Mouse (Mus musculus) embryonic stem cell, embryonic (primary cell): Measurements from ENCODE around the gene Msi2.

Experiments used
- CTCF ChIA-PET, 4 experiments: fragments of 300-600 bp in 2 of 4; fragments of 350-600 bp in 2 of 4; sonication (Branson Sonifier 250); formaldehyde crosslinking; loops; one replicate each; lab custom pipeline; 2022; ENCODE audit warnings: inconsistent platforms in 2 of 4; lab: Charles Lee
- POLR2A ChIA-PET, 4 experiments: fragments of 300-600 bp in 2 of 4; fragments of 350-600 bp in 2 of 4; sonication (Branson Sonifier 250); formaldehyde crosslinking; loops; one replicate each; lab custom pipeline; 2022; ENCODE audit warnings: antibody characterized with exemption in 4 of 4, inconsistent platforms in 1 of 4; lab: Charles Lee

Msi2 gene

DNA sequence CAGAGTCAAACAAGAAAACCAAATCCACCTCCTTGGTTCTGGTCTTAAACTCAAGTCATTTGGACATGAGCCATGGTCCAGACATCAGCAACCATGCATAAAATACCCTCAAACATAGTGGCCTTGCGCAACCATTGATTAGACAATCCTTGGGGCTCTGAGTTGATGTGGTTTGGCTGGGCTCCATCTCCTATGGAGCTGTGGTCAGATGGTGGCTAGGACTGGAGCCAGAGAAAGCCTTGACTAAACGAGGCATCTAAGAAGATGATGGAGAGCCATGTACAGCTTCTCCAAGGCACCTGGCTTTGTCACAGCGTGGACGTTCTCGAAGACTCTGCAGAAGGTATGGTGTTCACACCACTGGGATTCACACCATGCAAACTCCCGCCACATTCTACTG, 318.1 kb downstream of the Msi2 start:
- CTCF ChIA-PET: interaction anchor here in 1 of 4 experiments (1.1 to 1.9 kb wide), 3 partner anchors 92 to 148 kb away, joined by 3 to 5 read pairs (median 3); no protein-coding TSS in a partner anchor
- POLR2A ChIA-PET: interaction anchor here in 3 of 4 experiments (0.5 to 1.2 kb wide), 8 partner anchors 8 to 326 kb away, joined by 3 to 5 read pairs (median 4); no protein-coding TSS in a partner anchor

DNA sequence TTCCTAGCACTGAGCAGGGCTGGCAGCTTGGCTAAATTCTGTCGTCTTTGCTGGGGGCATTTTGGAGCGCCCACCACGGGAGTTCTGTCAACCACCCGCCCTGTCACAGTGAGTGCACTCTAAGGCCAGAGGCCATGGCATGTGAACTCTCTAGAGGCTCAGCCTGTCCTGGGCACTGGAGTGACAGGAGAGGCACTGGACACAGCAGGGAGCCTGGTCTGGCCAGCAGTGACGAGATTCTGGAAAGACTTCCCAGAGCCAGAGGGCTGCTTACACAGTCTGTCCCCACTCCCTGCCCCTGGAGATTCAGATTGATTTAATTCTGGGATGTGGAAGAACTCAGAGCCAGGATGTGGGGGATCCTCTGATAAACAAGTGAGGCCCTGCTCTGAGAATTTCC, 318.9 kb downstream of the Msi2 start:
- POLR2A ChIA-PET: interaction anchor here in 3 of 4 experiments (0.6 to 1.6 kb wide), 4 partner anchors 8 to 808 kb away, joined by 3 to 5 read pairs (median 4); no protein-coding TSS in a partner anchor

DNA sequence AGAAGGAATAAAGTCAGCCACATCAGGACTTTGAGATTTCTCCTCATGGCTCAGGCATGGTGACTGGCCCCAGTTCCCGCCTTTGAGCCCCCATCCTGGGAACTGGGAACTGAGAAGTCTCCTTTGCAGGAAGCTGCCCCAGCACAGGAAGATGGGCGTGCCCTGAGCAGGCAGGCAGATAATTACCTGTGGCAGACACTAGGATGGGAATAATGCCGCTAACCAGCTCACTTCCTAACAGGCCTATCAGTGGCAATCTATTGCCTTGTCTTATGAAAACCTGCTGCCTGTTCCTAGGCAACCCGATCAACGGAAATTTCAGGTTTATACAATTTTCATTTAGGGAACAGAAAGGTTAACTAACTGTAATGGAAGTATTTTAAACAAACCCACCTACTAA, 319.3 kb downstream of the Msi2 start:
- POLR2A ChIA-PET: interaction anchor here in 3 of 4 experiments (0.6 to 1.6 kb wide), 5 partner anchors 8 to 899 kb away, joined by 3 to 5 read pairs (median 3); no protein-coding TSS in a partner anchor
- CTCF ChIA-PET: interaction anchor here in 1 of 4 experiments (0.7 kb wide), 1 partner anchor 648 kb away, joined by 6 read pairs; no protein-coding TSS in a partner anchor

More for the DNA sequence above, 318.9 kb downstream of the Msi2 start:
- CTCF ChIA-PET: interaction anchor here in 1 of 4 experiments (1.9 kb wide), 1 partner anchor 91 kb away, joined by 5 read pairs; no protein-coding TSS in a partner anchor

DNA sequence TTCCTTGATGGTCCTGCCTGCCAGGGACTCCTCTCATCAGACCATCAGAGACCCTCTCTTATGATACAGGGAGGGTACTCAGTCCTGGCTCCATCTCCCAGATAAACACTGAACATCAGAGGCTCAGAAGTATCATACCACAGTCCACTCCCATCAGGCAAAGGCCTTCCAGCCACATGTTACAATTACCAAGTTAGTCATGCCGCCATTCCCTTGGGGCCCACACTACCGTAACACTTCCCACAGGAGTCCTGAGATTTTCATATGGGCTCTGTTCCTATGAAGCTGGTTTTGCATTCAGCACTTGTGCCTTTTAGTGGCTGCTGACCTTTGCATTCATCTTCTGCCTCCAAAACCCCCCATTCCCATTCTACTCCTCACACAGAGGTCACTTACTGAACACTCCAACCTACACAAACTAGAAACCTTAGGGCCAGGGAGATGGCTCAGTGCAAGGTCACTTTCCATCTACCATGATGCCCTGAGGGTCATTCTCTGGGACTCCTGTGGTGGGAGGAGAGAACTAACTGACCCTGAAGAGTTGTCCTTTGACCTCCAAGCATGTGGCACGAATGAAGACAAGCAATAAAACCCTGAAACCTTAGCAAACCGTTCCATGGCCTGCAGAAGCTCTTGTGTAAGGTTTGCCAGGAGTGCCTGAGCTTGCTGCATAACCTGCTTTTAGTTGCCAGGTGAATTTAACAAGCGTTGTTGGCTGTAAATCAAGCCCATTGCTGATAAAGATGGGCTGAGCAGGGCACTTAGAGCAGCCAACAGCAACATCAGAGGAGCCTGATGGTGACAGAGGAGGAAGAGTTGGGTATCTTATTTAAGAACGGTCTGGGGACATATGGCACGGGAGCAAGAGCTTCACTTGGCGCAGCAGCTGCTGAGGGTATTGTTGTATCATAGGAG, 323.0 kb downstream of the Msi2 start:
- ChIA-PET POLR2A (interaction anchor here in 3 of 4 experiments (0.6 to 2.2 kb wide), 8 partner anchors 9 to 1191 kb away, joined by 3 to 10 read pairs (median 5); partner anchors contain the start of gene Srsf1 (in 1 of the 3)), CTCF (interaction anchor here in 3 of 4 experiments (0.5 to 1.5 kb wide), 8 partner anchors 9 to 637 kb away, joined by 3 to 5 read pairs (median 4); partner anchors contain the start of gene Ccdc182 (in 1 of the 3))

DNA sequence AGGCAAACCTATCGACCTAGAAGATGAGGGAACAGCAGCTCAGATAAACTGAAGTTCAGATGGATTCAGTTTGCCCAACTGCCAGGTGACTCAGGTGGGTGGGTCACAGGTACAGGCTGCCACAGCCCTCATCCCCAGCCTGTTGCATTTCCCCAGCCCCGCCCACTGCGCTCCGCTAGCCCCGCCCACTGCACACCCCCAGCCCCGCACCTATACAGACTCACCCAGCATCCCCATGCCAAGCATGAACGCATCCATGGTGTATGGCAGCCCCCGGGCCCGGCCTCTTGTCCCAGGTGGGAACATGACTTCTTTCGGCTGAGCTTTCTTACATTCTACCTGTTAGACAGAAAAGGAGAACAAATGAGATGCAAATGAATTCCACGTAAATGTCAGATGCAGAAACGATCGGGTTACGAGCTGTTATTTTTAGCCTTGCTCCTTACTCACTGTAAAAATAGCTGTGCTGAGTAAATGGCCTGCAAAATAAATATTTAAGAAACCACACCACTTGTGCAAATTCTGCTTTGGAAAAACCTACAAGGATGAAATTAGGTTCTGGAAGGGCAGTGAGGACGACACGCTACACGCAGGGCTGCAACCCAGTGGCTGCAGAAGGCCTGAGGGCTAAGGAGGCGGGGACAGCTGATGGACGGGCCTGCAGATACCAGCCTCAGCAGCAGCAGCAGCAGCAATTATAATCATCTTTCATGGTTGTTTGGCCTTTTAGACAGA, 323.8 kb downstream of the Msi2 start:
- CTCF ChIA-PET: interaction anchor here (0.5 to 1.5 kb wide), 7 partner anchors 10 to 421 kb away, joined by 3 to 5 read pairs (median 4); partner anchors contain the start of gene Ccdc182 (in 1 of the 4)
- POLR2A ChIA-PET: interaction anchor here in 3 of 4 experiments (0.6 to 2.2 kb wide), 13 partner anchors 10 to 1192 kb away, joined by 3 to 10 read pairs (median 4); partner anchors contain the start of gene Srsf1 (in 1 of the 3)

DNA sequence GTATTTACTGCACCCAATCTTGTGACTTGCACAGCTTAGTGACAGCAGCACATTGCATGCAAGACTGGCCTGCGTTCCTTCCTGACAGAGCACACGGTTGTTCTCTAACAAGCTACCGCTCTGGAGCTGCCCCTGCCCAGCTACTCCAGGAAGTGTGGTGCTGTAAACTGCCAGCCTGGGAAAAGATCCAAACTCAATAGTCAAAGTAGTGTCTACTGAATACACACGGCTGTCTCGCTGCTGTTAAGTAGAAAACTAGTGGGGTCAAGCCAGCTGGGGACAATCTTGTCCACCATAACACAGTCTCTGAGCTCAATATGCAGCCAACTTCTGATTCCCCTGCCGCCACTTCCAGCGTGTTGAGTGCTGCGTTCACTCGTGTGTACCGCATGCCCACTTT, 325.6 kb downstream of the Msi2 start:
- ChIA-PET POLR2A (interaction anchor here in 3 of 4 experiments (1.3 to 2.8 kb wide), 8 partner anchors 8 to 22 kb away, joined by 3 to 15 read pairs (median 6); no protein-coding TSS in a partner anchor), CTCF (no interaction called here)

DNA sequence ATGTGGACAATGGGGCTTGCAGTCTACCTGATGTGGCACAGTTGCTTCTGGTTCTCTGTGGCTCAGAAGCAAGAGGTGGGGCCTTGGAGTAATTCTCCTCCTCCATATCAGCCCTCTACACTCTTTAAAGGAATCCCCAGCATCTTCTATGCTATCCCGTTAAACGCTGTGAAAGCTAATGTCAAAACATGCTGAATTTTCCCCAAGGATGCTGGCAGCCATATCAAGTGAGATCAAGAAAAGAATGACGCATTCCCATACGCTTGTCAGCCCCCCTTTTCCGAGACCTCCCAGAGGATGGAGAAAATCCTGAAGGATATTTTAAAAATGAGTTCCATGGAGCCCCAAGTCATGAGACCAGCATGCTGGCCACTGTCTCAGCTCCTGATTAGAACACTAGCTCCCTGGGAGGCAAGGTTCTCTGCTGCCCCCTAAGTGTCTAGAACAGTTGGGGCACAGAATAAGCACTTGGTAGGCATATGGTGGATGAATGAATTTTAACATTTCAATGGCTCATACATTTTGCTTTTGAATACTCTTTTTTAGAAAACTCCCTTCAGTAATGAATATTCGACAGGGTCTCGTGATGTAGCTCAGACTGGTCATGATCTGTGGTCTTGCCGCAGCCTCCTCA, 327.0 kb downstream of the Msi2 start:
- POLR2A ChIA-PET: interaction anchor here (0.7 to 2.8 kb wide), 15 partner anchors 8 to 439 kb away, joined by 3 to 15 read pairs (median 4); no protein-coding TSS in a partner anchor
- CTCF ChIA-PET: interaction anchor here in 3 of 4 experiments (0.5 to 1.2 kb wide), 5 partner anchors 13 to 441 kb away, joined by 3 to 11 read pairs (median 3); no protein-coding TSS in a partner anchor

DNA sequence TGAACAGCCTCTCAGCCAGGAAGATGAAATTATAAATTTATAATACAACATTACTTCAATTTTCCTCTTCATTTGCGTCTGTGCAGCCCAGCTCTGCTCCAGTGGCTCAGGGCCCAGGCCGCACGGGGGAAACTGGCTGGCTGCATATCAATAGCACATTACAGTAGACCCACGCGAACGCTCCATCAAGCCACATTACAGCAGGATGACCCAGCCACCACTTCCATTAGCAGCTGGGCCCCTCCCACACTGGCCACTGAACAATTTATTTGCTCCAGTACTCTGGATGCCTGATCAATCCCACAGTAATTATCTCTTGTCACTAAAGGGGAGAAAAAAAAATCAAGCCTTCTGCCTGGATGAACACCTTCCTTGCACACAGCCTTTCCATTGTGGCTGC, 328.8 kb downstream of the Msi2 start:
- ChIA-PET CTCF (interaction anchor here in 1 of 4 experiments (0.6 kb wide), 1 partner anchor 590 kb away, joined by 4 read pairs; no protein-coding TSS in a partner anchor), POLR2A (interaction anchor here in 1 of 4 experiments (0.9 to 1.1 kb wide), 2 partner anchors 9 to 82 kb away, joined by 3 read pairs; no protein-coding TSS in a partner anchor)

DNA sequence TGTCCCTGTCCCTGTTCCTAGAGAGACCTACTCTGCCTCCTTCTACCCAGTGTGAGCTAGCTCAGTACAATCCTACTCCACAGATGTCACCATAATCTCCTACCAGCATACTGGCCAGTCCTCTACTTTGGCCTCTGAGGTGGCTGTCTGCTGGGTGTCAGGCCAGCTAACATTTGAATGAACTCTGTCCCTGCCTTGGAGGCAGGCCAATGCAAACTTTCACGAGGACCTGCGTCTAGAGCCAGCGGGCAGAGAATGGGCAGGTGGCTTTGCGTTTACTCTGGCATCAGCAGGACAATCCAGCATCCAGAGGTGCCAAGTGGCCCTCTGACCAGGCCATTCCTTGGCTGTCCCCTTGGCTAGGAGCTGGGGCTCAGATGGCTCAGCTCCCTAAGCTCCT, 331.4 kb downstream of the Msi2 start:
- ChIA-PET CTCF (interaction anchor here in 1 of 4 experiments (0.5 to 0.6 kb wide), 2 partner anchors 24 to 95 kb away, joined by 3 to 10 read pairs; no protein-coding TSS in a partner anchor), POLR2A (interaction anchor here in 2 of 4 experiments (0.5 to 1.6 kb wide), 6 partner anchors 8 to 38 kb away, joined by 3 to 6 read pairs (median 4); no protein-coding TSS in a partner anchor)

GRCm38 (mm10) chr11:88382449-88382848, 335.9 kb downstream of the Msi2 start:
- POLR2A ChIA-PET: interaction anchor here in 1 of 4 experiments (0.9 to 1.2 kb wide), 2 partner anchors 18 to 153 kb away, joined by 3 read pairs; no protein-coding TSS in a partner anchor
- CTCF ChIA-PET: no interaction called here

DNA sequence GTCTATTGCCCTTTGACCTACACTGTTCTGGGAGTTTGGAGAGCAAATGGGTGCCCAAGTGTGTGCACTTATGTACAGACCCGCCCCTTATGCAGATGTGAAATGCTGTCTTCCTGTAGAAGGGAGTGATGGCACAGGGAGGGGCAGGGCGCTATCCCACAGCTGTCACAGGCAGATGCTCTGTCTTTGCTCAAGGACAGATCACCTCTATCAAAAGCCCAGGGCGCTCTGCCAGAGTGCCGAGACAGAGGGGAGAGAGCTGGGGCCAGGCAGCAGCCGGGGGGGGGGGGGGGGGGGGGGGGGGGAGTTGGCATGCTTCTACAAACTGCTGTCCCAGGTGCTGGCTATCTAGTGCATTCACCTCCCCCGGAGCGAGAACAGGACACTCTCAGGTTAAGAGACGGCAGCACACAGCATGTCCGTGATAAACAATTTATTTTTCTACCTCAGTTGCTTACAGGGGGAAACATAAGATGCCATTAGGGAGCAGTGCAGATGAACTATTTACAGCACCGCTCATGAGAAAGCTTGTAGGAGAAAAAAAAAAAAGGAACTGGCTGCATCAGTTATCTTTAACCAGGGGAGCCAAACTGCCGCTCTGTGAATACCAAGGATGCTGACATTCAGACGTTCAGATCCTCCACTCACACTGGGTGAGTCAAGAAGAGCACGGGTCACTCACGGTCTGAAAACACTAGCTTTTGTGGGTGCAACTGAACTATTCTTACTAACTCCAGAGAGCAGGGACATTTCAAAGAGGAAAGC, 337.0 kb downstream of the Msi2 start:
- CTCF ChIA-PET: interaction anchor here in 3 of 4 experiments (0.6 to 1.6 kb wide), 3 partner anchors 74 to 967 kb away, joined by 3 to 8 read pairs (median 3); no protein-coding TSS in a partner anchor
- POLR2A ChIA-PET: interaction anchor here in 2 of 4 experiments (0.6 to 1.1 kb wide), 2 partner anchors 51 to 612 kb away, joined by 3 to 6 read pairs; no protein-coding TSS in a partner anchor

DNA sequence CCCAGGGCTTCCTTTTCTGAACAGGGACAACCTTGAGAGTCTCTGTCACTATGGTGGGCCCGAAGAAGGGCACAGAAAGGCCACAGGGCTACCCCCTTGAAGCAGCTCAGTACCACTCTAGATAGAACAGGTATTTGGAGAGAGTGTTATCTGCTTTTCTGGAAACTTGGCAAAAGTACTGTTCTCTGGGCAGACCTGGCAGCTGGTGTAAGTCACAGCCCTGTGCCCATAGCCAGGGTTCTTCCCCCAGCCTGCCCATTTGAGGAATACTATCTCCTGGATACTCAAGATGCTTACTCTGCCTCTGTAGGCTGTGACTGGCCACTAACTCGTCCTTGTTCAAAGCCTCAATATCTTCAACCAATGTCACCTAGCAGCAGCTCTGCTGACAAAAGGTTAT, 338.7 kb downstream of the Msi2 start:
- ChIA-PET CTCF (interaction anchor here in 3 of 4 experiments (0.7 to 1.6 kb wide), 3 partner anchors 32 to 187 kb away, joined by 3 read pairs; no protein-coding TSS in a partner anchor), POLR2A (interaction anchor here (0.6 to 2.8 kb wide), 13 partner anchors 9 to 248 kb away, joined by 3 to 15 read pairs (median 5); no protein-coding TSS in a partner anchor)

DNA sequence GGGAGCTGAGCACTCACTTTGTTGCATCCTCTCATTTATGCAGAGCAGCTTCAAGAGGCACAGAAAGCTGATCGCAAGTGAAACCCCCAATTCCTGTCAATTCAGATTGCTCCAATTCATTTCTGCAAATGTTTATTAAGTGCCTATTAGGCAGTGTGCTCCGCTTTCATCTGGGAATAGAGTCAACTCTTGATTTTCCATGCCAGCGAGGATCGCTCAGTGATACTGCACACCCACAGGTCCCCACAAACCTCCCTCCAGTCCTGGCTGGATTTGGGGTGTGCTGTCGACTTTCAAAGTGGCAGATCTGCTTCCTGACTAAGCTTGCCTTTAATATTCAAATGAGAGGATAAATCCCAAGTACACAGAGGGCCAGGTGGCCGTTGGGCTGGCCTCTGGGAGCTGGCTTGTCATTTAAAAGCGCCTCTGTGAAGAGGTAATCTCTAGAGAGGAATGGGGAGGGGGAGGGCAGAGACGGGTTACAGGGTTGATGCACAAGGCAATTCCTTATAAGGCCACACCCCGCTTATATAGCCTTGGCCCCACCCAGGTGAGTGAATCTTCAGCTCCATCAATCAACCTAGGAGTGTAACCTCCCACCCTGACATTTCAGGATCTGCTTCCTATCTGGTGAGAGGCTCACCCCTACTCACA, 339.5 kb downstream of the Msi2 start:
- CTCF ChIA-PET: interaction anchor here (0.6 to 2.2 kb wide), 13 partner anchors 12 to 391 kb away, joined by 3 to 5 read pairs (median 3); no protein-coding TSS in a partner anchor
- POLR2A ChIA-PET: interaction anchor here (0.5 to 2.8 kb wide), 33 partner anchors 8 to 620 kb away, joined by 3 to 15 read pairs (median 4); partner anchors contain the start of genes Akap1 (in 1 of the 4), Msi2 (in 1 of the 4) and Trim25 (in 1 of the 4)

GRCm38 (mm10) chr11:88372589-88372988, 345.7 kb downstream of the Msi2 start:
- POLR2A ChIA-PET: interaction anchor here in 2 of 4 experiments (0.6 to 1.0 kb wide), 3 partner anchors 15 to 73 kb away, joined by 3 to 5 read pairs (median 3); no protein-coding TSS in a partner anchor
- CTCF ChIA-PET: interaction anchor here in 1 of 4 experiments (1.2 kb wide), 1 partner anchor 64 kb away, joined by 3 read pairs; no protein-coding TSS in a partner anchor

DNA sequence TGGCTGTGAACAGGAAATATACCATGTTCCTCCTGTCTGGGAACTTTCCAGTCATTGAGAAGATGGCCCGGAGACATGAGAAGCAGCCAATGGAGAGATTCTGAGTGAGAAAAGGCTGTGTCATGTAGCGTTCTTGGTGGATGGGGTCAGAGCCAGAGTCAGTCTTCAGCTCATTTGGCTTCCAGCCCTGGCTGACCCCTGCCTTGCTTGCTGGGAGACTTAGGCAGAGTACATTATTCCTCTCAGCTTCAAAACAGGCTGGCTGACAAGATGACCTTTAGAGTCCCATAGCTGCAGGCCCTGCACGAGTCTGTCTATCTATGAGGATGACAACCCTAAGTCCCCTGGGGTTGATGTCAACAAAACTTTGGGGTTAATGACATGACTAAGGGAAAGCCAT, 348.4 kb downstream of the Msi2 start:
- CTCF ChIA-PET: interaction anchor here in 1 of 4 experiments (1.6 kb wide), 1 partner anchor 117 kb away, joined by 3 read pairs; no protein-coding TSS in a partner anchor
- POLR2A ChIA-PET: interaction anchor here in 1 of 4 experiments (1.3 kb wide), 1 partner anchor 10 kb away, joined by 4 read pairs; no protein-coding TSS in a partner anchor
